Mouse (Mus musculus): Measurements from ENCODE around the gene Ankrd16. TPM values are rescaled to one million over a fixed set of nuclear protein-coding genes. Genes with fewer than 3 reads are reported as not detected.

The Ankrd16 gene
- total and polyA plus RNA-seq, 3 experiments = 16.6 to 27.9 (median 16.6) TPM

GRCm38 (mm10) chr2:11772401-11772800 lies 5.3 kb upstream of the Ankrd16 start:
- 66% methylated on average over 4 of the region's 4 CpGs for WGBS
- intact Hi-C loops (cut with DNase I) = loop anchor here (10.0 kb wide), 1 partner anchor 168 kb away; the partner anchor contains the start of gene Rbm17

GRCm38 (mm10) chr2:11774426-11774825 lies 3.2 kb upstream of the Ankrd16 start:
- no peak for DNase-seq
- intact Hi-C loops (cut with DNase I) = loop anchor here (10.0 kb wide), 1 partner anchor 170 kb away; the partner anchor contains the start of gene Rbm17
- H3K27me3 ChIP-seq (ENCODE audit: control insufficient read depth, insufficient read depth, low read length) = no peaks in the 10 kb centered on the region
- TF ChIP-seq EP300 (IDR thresholded peaks at IDR 0.05; ENCODE audit: insufficient read depth, low read depth, low read length) (no peak), POLR2A (IDR thresholded peaks at IDR 0.05; ENCODE audit: insufficient read depth, low read depth, low read length) (no peak), CTCF (IDR thresholded peaks at IDR 0.05) (no peak)
- no peaks in the 10 kb centered on the region; the same call in 1 of the 2 replicates for H3K79me2 ChIP-seq (replicated peaks; ENCODE audit: control insufficient read depth, insufficient read depth, low read length)
- 88% methylated on average over 10 of the region's 10 CpGs for WGBS
- H3K9ac ChIP-seq (ENCODE audit: low read depth, low read length) = no peak overlapping the region
- peaks cover 2% of the 10 kb centered on the region for H3K36me3 ChIP-seq (ENCODE audit: control insufficient read depth, insufficient read depth, low read length)
- H3K4me3 ChIP-seq = no peak overlapping the region
- H3K27ac ChIP-seq = no peak overlapping the region
- H3K4me1 ChIP-seq (ENCODE audit: control insufficient read depth, insufficient read depth, low read length) = peaks cover 6% of the 10 kb centered on the region

More at GRCm38 (mm10) chr2:11772401-11772800, 5.3 kb upstream of the Ankrd16 start:
- Histone ChIP-seq H3K9ac (ENCODE audit: low read depth, low read length) (no peak overlapping the region), H3K27ac (no peak overlapping the region), H3K79me2 (replicated peaks; ENCODE audit: control insufficient read depth, insufficient read depth, low read length) (no peaks in the 10 kb centered on the region; the same call in 1 of the 2 replicates), H3K4me1 (ENCODE audit: control insufficient read depth, insufficient read depth, low read length) (peaks cover 8% of the 10 kb centered on the region), H3K27me3 (ENCODE audit: control insufficient read depth, insufficient read depth, low read length) (no peaks in the 10 kb centered on the region), H3K4me3 (no peak overlapping the region), H3K36me3 (ENCODE audit: control insufficient read depth, insufficient read depth, low read length) (peaks cover 8% of the 10 kb centered on the region)
- no peak for DNase-seq
- no peak for TF ChIP-seq EP300 (IDR thresholded peaks at IDR 0.05; ENCODE audit: insufficient read depth, low read depth, low read length)
- TF ChIP-seq CTCF (IDR thresholded peaks at IDR 0.05) = no peak
- no peak for TF ChIP-seq POLR2A (IDR thresholded peaks at IDR 0.05; ENCODE audit: insufficient read depth, low read depth, low read length)

- no peaks in the 10 kb centered on the region for H3K27me3 ChIP-seq (ENCODE audit: control insufficient read depth, insufficient read depth, low read length)
- H3K9ac ChIP-seq (ENCODE audit: low read depth, low read length) = no peak overlapping the region
- 67% methylated on average over 5 of the region's 5 CpGs for WGBS
- DNase-seq = no peak
- H3K36me3 ChIP-seq (ENCODE audit: control insufficient read depth, insufficient read depth, low read length) = peaks cover 6% of the 10 kb centered on the region
- H3K79me2 ChIP-seq (replicated peaks; ENCODE audit: control insufficient read depth, insufficient read depth, low read length) = no peaks in the 10 kb centered on the region; the same call in 1 of the 2 replicates
- H3K4me1 ChIP-seq (ENCODE audit: control insufficient read depth, insufficient read depth, low read length) = peaks cover 6% of the 10 kb centered on the region
- no peak overlapping the region for H3K27ac ChIP-seq
- H3K4me3 ChIP-seq = no peak overlapping the region
- TF ChIP-seq CTCF (IDR thresholded peaks at IDR 0.05) (no peak), EP300 (IDR thresholded peaks at IDR 0.05; ENCODE audit: insufficient read depth, low read depth, low read length) (no peak), POLR2A (IDR thresholded peaks at IDR 0.05; ENCODE audit: insufficient read depth, low read depth, low read length) (no peak)
- intact Hi-C loops (cut with DNase I) = loop anchor here (5.0 to 10.0 kb wide), 2 partner anchors 68 to 170 kb away; partner anchors contain the start of genes Il15ra and Rbm17
Observed at GRCm38 (mm10) chr2:11775121-11775520, 2.6 kb upstream of the Ankrd16 start.

DNA sequence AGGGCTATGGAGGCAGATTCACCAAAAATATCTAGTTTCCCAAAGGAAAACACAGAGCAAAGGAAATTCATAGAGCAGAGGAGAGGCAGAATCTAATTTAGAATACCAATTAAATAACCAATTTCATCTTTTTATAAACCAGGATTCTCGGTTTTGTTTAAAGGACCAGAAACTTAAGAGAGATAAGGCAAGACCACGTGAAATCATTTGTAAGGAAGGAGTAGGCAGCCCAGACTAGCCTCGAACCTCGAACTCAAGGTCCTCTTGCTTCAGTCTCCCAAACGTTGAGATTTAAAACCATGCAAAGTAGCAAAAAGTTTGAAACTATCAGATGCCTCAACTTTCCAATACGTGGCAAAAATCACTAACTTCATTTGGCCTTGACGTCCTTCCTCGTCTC lies 1.3 kb upstream of the Ankrd16 start:
- WGBS = 27% methylated on average over 8 of the region's 8 CpGs
- peaks cover 6% of the 10 kb centered on the region for H3K36me3 ChIP-seq (ENCODE audit: control insufficient read depth, insufficient read depth, low read length)
- intact Hi-C loops (cut with DNase I) = loop anchor here (5.0 to 10.0 kb wide), 2 partner anchors 69 to 172 kb away; partner anchors contain the start of genes Il15ra and Rbm17
- TF ChIP-seq CTCF (IDR thresholded peaks at IDR 0.05) (no peak), EP300 (IDR thresholded peaks at IDR 0.05; ENCODE audit: insufficient read depth, low read depth, low read length) (no peak), POLR2A (IDR thresholded peaks at IDR 0.05; ENCODE audit: insufficient read depth, low read depth, low read length) (no peak)
- H3K79me2 ChIP-seq (replicated peaks; ENCODE audit: control insufficient read depth, insufficient read depth, low read length) = no peaks in the 10 kb centered on the region; the same call in 1 of the 2 replicates
- H3K4me3 ChIP-seq = peak overlapping the region; percentile 85
- peaks cover 6% of the 10 kb centered on the region for H3K4me1 ChIP-seq (ENCODE audit: control insufficient read depth, insufficient read depth, low read length)
- peak overlapping the region; percentile 94 for H3K27ac ChIP-seq
- H3K9ac ChIP-seq (ENCODE audit: low read depth, low read length) = peak overlapping the region; percentile 85; the same call in 1 of the 2 replicates
- no peaks in the 10 kb centered on the region for H3K27me3 ChIP-seq (ENCODE audit: control insufficient read depth, insufficient read depth, low read length)
- DNase-seq = no peak

DNA sequence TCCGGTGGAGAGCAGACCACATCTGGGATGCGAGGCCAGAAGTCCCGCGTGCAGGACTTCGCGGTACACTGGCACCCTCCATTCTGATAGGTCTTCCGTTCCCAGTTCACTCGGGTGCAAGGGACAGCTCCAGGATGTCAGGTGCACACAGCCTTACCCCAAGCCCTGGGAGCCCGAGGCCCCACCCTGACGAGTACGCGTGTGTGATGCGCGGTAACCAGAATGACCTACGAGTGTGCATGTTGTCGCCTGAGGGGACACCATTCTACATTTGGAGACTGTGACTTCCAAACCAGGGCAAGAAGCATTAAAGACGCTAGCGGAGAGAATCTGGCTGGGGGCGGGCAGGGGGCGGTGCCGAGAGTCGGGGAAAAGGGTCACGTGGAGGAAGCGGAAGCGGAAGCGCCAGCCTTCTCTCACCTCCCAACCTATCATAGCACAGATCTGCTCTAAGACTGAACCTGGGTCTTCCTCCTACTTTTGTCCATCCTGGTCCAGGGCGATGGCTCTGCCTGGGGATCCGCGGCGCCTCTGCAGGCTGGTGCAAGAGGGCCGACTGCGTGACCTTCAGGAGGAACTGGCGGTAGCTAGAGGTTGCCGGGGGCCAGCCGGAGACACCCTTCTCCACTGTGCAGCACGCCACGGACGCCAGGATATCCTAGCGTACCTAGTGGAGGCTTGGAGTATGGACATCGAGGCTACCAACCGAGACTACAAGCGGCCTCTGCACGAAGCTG lies 579 bp downstream of the Ankrd16 start:
- peak overlapping the region; percentile 92 for H3K4me3 ChIP-seq
- intact Hi-C loops (cut with DNase I) = loop anchor here (5.0 to 10.0 kb wide), 2 partner anchors 71 to 173 kb away; partner anchors contain the start of genes Il15ra and Rbm17
- WGBS = under 1% methylated on average over 43 of the region's 43 CpGs
- peak overlapping the region; percentile 71 for H3K9ac ChIP-seq (ENCODE audit: low read depth, low read length)
- peak; percentile 87 for DNase-seq
- H3K27me3 ChIP-seq (ENCODE audit: control insufficient read depth, insufficient read depth, low read length) = no peaks in the 10 kb centered on the region
- H3K27ac ChIP-seq = peak overlapping the region; percentile 92
- TF ChIP-seq POLR2A (IDR thresholded peaks at IDR 0.05; ENCODE audit: insufficient read depth, low read depth, low read length) (peak; percentile 78), CTCF (IDR thresholded peaks at IDR 0.05) (peak; percentile 36), EP300 (IDR thresholded peaks at IDR 0.05; ENCODE audit: insufficient read depth, low read depth, low read length) (peak; percentile 60; the same call in 1 of the 2 replicates)
- no peaks in the 10 kb centered on the region; the same call in 1 of the 2 replicates for H3K79me2 ChIP-seq (replicated peaks; ENCODE audit: control insufficient read depth, insufficient read depth, low read length)
- H3K4me1 ChIP-seq (ENCODE audit: control insufficient read depth, insufficient read depth, low read length) = peaks cover 3% of the 10 kb centered on the region
- peaks cover 3% of the 10 kb centered on the region for H3K36me3 ChIP-seq (ENCODE audit: control insufficient read depth, insufficient read depth, low read length)
